Mouse (Mus musculus) T-helper 17 cell (primary cell): ENCODE data around the gene Zdhhc12.
"Not testable (repeated sequence)": the region's sequence is repeated elsewhere in the genome, so short reads cannot be mapped to it uniquely, and the experiment has no call there.

Source experiments
- in situ Hi-C, 2 experiments: fragments of 300-600 bp; cut with MboI, MseI; formaldehyde crosslinking; loops; 1 replicate in 1 of 2; 2 replicates in 1 of 2; pipeline ENCODE4 v1.15.1; 2025; ENCODE audit warnings: high pct_unique_total_duplicates in 2 of 2

The Zdhhc12 gene

GRCm38 (mm10) chr2:30093471-30094207 lies at the start of gene Zdhhc12:
Gene Zdhhc12 (minus strand): TSS chr2:30093648.
- in situ Hi-C loops: loop anchor here in 1 of 2 experiments (5.0 kb wide), 1 partner anchor 46 kb away; the partner anchor contains the start of gene Wdr34

- in situ Hi-C loops: not testable (repeated sequence)
Observed at GRCm38 (mm10) chr2:30140021-30140420, 46.6 kb upstream of the Zdhhc12 start.

GRCm38 (mm10) chr2:30136458-30136857 lies 43.0 kb upstream of the Zdhhc12 start:
- in situ Hi-C loops: no loop called here

GRCm38 (mm10) chr2:30134928-30135620 lies 41.6 kb upstream of the Zdhhc12 start:
- in situ Hi-C loops: no loop called here

- in situ Hi-C loops: no loop called here
Observed at GRCm38 (mm10) chr2:30134378-30134711, 40.9 kb upstream of the Zdhhc12 start.

GRCm38 (mm10) chr2:30133613-30134377 lies 40.3 kb upstream of the Zdhhc12 start, which contains the start of gene Tbc1d13:
Gene Tbc1d13 (plus strand): TSS chr2:30133746.
- in situ Hi-C loops: no loop called here

- in situ Hi-C loops: no loop called here
Observed at GRCm38 (mm10) chr2:30132801-30133612, 39.6 kb upstream of the Zdhhc12 start.

- in situ Hi-C loops: not testable (repeated sequence)
Observed at GRCm38 (mm10) chr2:30131240-30131639, 37.8 kb upstream of the Zdhhc12 start.

GRCm38 (mm10) chr2:30130156-30130555 lies 36.7 kb upstream of the Zdhhc12 start:
- in situ Hi-C loops: no loop called here

GRCm38 (mm10) chr2:30128789-30129188 lies 35.3 kb upstream of the Zdhhc12 start:
- in situ Hi-C loops: no loop called here

GRCm38 (mm10) chr2:30124472-30125274 lies 31.2 kb upstream of the Zdhhc12 start, which contains the start of gene Zer1:
Gene Zer1 (minus strand): TSS chr2:30124585.
- in situ Hi-C loops: no loop called here

GRCm38 (mm10) chr2:30123729-30124471 lies 30.5 kb upstream of the Zdhhc12 start:
- in situ Hi-C loops: no loop called here

- in situ Hi-C loops: no loop called here
Observed at GRCm38 (mm10) chr2:30122766-30123165, 29.3 kb upstream of the Zdhhc12 start.

GRCm38 (mm10) chr2:30120269-30120668 lies 26.8 kb upstream of the Zdhhc12 start:
- in situ Hi-C loops: no loop called here

GRCm38 (mm10) chr2:30119641-30120051 lies 26.2 kb upstream of the Zdhhc12 start:
- in situ Hi-C loops: no loop called here

- in situ Hi-C loops: no loop called here
Observed at GRCm38 (mm10) chr2:30112564-30112963, 19.1 kb upstream of the Zdhhc12 start.

GRCm38 (mm10) chr2:30111500-30111899 lies 18.1 kb upstream of the Zdhhc12 start:
- in situ Hi-C loops: no loop called here

- in situ Hi-C loops: loop anchor here (10.0 kb wide), 1 partner anchor 57 kb away; no protein-coding TSS in a partner anchor
Observed at GRCm38 (mm10) chr2:30108260-30108659, 14.8 kb upstream of the Zdhhc12 start.

- in situ Hi-C loops: loop anchor here (10.0 kb wide), 1 partner anchor 57 kb away; no protein-coding TSS in a partner anchor
Observed at GRCm38 (mm10) chr2:30107646-30108045, 14.2 kb upstream of the Zdhhc12 start.
